Mouse (Mus musculus) limb, embryonic 11.5 days (tissue): ENCODE results near the gene Klhl2. TPM values are rescaled to one million over a fixed set of nuclear protein-coding genes. Genes with fewer than 3 reads are reported as not detected.

Source experiments
- ATAC-seq: fragments of 200-750 bp; cut with Nextera tagmentation; 2 replicates; pipeline ENCODE4 v1.8.0; 2017; ENCODE audit warnings: low read depth; ENCODE audit not compliant: insufficient number of reproducible peaks, low FRiP score, low TSS enrichment
- DNase-seq: peaks from one replicate; pipeline ENCODE4 v3.0.0-alpha.2; 2015; ENCODE audit warnings: low spot score
- H3K27ac ChIP-seq: fragments of 300-500 bp; sonication (generic); replicated peaks from 2 replicates; pipeline ENCODE4 v1.5.1; 2014; ENCODE audit warnings: low read depth, mild to moderate bottlenecking, low read length
- H3K27me3 ChIP-seq: fragments of 300-500 bp; sonication (generic); 2 replicates; pipeline ENCODE4 v1.6.1; 2014; ENCODE audit warnings: mild to moderate bottlenecking, low read length, mixed read lengths; ENCODE audit not compliant: control insufficient read depth, insufficient read depth
- H3K36me3 ChIP-seq: fragments of 300-500 bp; sonication (generic); 2 replicates; pipeline ENCODE4 v1.6.1; 2014; ENCODE audit warnings: mild to moderate bottlenecking, low read length, moderate library complexity, mixed read lengths; ENCODE audit not compliant: control insufficient read depth, insufficient read depth
- H3K4me1 ChIP-seq: fragments of 300-500 bp; sonication (generic); 2 replicates; pipeline ENCODE4 v1.6.1; 2014; ENCODE audit warnings: low read length, mixed read lengths; ENCODE audit not compliant: control insufficient read depth, insufficient read depth
- H3K4me2 ChIP-seq: fragments of 300-500 bp; sonication (generic); 2 replicates; pipeline ENCODE4 v1.6.1; 2014; ENCODE audit warnings: low read depth, mild to moderate bottlenecking, moderate library complexity; ENCODE audit not compliant: severe bottlenecking
- H3K4me3 ChIP-seq: fragments of 300-500 bp; sonication (generic); 2 replicates; pipeline ENCODE4 v1.5.1; 2014; ENCODE audit warnings: low read depth, low read length
- H3K9ac ChIP-seq: fragments of 300-500 bp; sonication (generic); 2 replicates; pipeline ENCODE4 v1.6.1; 2014; ENCODE audit warnings: mild to moderate bottlenecking, low read length
- H3K9me3 ChIP-seq: fragments of 300-500 bp; sonication (generic); 2 replicates; pipeline ENCODE4 v1.6.1; 2016; ENCODE audit warnings: low read length; ENCODE audit not compliant: control insufficient read depth
- WGBS: fragments of 180-500 bp; shearing (Covaris S2); extraction: QIAGEN DNeasy Blood & Tissue Kit; methylation state at CpG from one replicate; pipeline ENCODE4 v1.1.7; 2014; 5-methylcytosine and 5-hydroxymethylcytosine counted together
- polyA plus RNA-seq: library from polyadenylated mRNA; unstranded; fragments of >200 nt; fragmentation: Nextera tagmentation; extraction: Ambion mirVana; gene quantifications from 2 replicates; pipeline ENCODE4 v1.2.1, GENCODE M21; 2014

Klhl2 gene
- polyA plus RNA-seq, 1 experiment from 2014 or later: 12.0 TPM

DNA sequence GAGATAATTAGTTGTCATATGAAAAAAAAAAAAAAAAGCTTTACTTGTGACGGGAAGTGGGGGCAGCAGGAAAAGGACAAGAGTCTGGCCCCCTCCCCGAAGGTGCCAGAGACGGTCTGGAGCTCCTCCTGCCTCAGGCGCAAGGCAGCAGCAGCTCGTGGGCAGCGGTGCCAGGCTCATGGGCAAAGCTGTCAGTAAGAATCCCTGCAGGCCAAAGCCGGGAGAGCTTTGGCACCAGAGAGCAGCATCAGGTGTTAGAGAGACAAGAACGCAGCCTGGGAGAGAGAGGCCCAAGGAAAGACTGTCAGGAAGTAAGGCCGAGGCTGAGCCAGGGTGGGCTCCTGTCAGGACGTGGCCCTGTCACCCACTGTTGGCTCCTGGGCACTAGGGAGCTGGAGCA is 22.5 kb downstream of the Klhl2 start:
- H3K36me3 ChIP-seq: no peaks in the 10 kb centered on the region
- H3K9ac ChIP-seq: no peak overlapping the region
- H3K4me3 ChIP-seq: no peak overlapping the region
- H3K4me2 ChIP-seq: no peak overlapping the region
- H3K9me3 ChIP-seq: no peaks in the 10 kb centered on the region
- no peak overlapping the region for H3K27ac ChIP-seq
- no peaks in the 10 kb centered on the region for H3K27me3 ChIP-seq
- peaks cover 5% of the 10 kb centered on the region for H3K4me1 ChIP-seq
- DNase-seq: no peak
- ATAC-seq: no peak
- WGBS: 90% methylated on average over 10 of the region's 10 CpGs

DNA sequence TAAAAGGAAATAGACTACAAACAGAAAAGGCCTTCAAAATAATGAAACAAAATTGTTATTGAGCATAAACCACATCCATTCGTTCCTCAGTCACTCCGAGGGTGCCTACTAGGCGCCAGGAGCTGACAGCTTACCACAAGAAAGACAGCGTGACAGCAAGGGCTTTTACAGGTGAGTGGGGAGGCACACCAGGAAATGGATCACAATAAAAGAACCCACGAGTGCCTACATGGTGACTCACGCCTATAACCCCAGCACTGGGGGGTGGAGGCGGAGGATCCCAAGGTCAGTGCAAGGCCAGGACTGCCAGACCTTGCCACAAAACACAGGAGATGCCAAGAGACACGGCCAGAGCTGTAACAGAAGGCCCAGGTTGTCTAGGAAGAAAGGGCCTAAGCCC is 23.4 kb downstream of the Klhl2 start:
- Histone ChIP-seq H3K9me3 (no peaks in the 10 kb centered on the region), H3K27me3 (no peaks in the 10 kb centered on the region), H3K4me3 (no peak overlapping the region), H3K9ac (no peak overlapping the region), H3K4me2 (no peak overlapping the region), H3K36me3 (no peaks in the 10 kb centered on the region), H3K4me1 (no peaks in the 10 kb centered on the region), H3K27ac (no peak overlapping the region)
- ATAC-seq (no peak), DNase-seq (no peak)
- 70% methylated on average over 8 of the region's 8 CpGs for WGBS

DNA sequence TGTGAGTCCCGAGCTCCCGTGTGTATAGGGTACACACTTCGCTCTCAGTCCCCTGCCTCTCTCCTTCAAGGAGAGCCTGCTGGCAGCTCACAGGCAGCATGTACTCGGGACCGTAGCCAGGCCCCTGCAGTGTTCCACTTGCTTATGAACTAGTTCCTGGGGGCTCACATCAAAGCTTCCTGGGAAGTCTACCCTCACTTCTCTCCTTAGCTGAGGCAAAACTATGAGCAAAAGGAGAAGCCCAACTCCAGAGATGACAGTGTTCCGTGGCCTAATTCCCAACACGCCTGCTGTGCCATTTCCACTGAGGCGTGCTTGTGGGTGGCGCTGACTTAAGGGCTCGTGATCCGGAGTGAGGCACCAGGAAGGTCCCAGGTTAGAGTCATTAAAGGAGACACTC is 25.9 kb downstream of the Klhl2 start:
- no peak overlapping the region for H3K4me2 ChIP-seq
- no peak for DNase-seq
- H3K36me3 ChIP-seq: no peaks in the 10 kb centered on the region
- no peaks in the 10 kb centered on the region for H3K9me3 ChIP-seq
- ATAC-seq: no peak
- H3K27ac ChIP-seq: no peak overlapping the region
- 93% methylated on average over 11 of the region's 11 CpGs for WGBS
- no peak overlapping the region for H3K9ac ChIP-seq
- no peak overlapping the region for H3K4me3 ChIP-seq
- no peaks in the 10 kb centered on the region for H3K27me3 ChIP-seq
- no peaks in the 10 kb centered on the region for H3K4me1 ChIP-seq

DNA sequence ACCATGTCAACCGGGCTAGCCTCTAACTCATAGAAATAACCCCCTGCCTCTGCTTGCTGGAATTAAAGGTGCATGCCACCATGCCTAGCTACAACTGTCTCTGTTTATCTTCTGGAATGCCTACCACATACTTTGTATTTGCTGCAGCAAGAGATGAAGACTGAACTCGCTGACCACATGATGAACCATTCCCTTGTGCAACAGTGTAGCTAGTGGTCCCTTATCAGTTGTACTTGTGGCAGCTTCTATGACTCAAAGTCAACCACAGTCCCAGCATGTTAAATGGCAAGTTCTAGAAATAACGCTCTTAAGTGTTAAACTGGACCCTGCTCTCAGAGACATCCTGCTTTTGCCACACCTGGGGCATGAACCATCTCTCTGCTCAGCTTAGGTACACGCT is 28.9 kb downstream of the Klhl2 start:
- 92% methylated on average over 4 of the region's 4 CpGs for WGBS

GRCm38 (mm10) chr8:64811790-64812189 is 38.0 kb downstream of the Klhl2 start:
- Histone ChIP-seq H3K27ac (no peak overlapping the region), H3K4me1 (no peaks in the 10 kb centered on the region), H3K9ac (no peak overlapping the region), H3K27me3 (no peaks in the 10 kb centered on the region), H3K9me3 (no peaks in the 10 kb centered on the region), H3K4me2 (no peak overlapping the region), H3K36me3 (no peaks in the 10 kb centered on the region), H3K4me3 (no peak overlapping the region)
- 95% methylated on average over 9 of the region's 9 CpGs for WGBS
- DNase-seq: no peak
- no peak for ATAC-seq

More for the DNA sequence above, 28.9 kb downstream of the Klhl2 start:
- H3K9me3 ChIP-seq: no peaks in the 10 kb centered on the region
- H3K27me3 ChIP-seq: no peaks in the 10 kb centered on the region
- no peaks in the 10 kb centered on the region for H3K4me1 ChIP-seq
- ATAC-seq: no peak
- no peak overlapping the region for H3K4me2 ChIP-seq
- DNase-seq: no peak
- H3K9ac ChIP-seq: no peak overlapping the region
- no peak overlapping the region for H3K27ac ChIP-seq
- no peak overlapping the region for H3K4me3 ChIP-seq
- no peaks in the 10 kb centered on the region for H3K36me3 ChIP-seq

DNA sequence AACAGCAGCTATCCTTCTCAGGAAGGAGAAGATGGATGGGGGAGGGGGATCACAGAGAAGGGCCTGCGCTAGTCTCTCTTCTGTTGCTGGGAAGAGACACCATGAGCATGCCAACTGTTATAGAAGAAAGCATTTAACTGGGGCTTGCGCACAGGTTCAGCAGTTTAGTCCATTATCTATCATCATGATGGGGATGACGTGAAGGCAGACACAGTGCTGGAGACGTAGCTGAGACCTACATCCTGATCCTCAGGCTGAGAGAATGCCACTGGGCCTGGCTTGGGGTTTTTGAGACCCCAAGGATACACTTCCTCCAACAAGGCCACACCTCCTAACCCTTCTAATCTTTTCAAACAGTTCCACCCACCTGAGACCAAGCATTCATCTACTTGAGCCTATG is 38.7 kb downstream of the Klhl2 start:
- H3K9me3 ChIP-seq: no peaks in the 10 kb centered on the region
- no peak overlapping the region for H3K9ac ChIP-seq
- no peak overlapping the region for H3K27ac ChIP-seq
- H3K4me2 ChIP-seq: no peak overlapping the region
- DNase-seq (no peak), ATAC-seq (no peak)
- H3K4me3 ChIP-seq: no peak overlapping the region
- WGBS: 91% methylated on average over 4 of the region's 4 CpGs
- H3K27me3 ChIP-seq: no peaks in the 10 kb centered on the region
- no peaks in the 10 kb centered on the region for H3K36me3 ChIP-seq
- no peaks in the 10 kb centered on the region for H3K4me1 ChIP-seq

DNA sequence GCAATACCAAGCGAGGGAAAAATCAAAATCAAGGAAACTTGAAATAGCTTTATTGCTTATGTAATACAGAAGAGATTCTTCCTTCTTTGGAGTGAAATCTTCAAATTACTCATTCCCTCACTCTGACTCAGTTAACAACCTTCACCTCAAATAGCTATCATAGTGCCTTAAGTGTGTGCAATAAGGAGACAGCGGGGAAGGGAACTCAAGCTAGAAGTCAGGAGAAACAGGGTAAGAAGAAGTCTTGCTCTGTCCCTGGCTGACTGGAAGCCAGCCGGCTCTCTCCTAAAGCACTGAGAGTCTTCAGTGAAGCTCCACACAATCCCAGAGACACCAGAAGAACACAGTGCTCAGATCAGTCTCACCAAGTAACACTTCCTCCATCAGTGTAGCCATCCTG is 43.3 kb downstream of the Klhl2 start:
- H3K9me3 ChIP-seq: no peaks in the 10 kb centered on the region
- 85% methylated on average over 3 of the region's 3 CpGs for WGBS
- H3K27me3 ChIP-seq: no peaks in the 10 kb centered on the region
- no peak overlapping the region for H3K9ac ChIP-seq
- no peak overlapping the region for H3K27ac ChIP-seq
- H3K4me2 ChIP-seq: no peak overlapping the region
- DNase-seq (no peak), ATAC-seq (no peak)
- no peaks in the 10 kb centered on the region for H3K36me3 ChIP-seq
- H3K4me1 ChIP-seq: no peaks in the 10 kb centered on the region
- no peak overlapping the region for H3K4me3 ChIP-seq

- Histone ChIP-seq H3K36me3 (no peaks in the 10 kb centered on the region), H3K9ac (no peak overlapping the region), H3K27ac (no peak overlapping the region), H3K9me3 (no peaks in the 10 kb centered on the region), H3K4me3 (no peak overlapping the region), H3K4me1 (no peaks in the 10 kb centered on the region), H3K4me2 (no peak overlapping the region), H3K27me3 (no peaks in the 10 kb centered on the region)
- WGBS: 92% methylated on average over 4 of the region's 4 CpGs
- no peak for ATAC-seq
- no peak for DNase-seq
These were observed 44.8 kb downstream of the Klhl2 start for GRCm38 (mm10) chr8:64804971-64805370.

GRCm38 (mm10) chr8:64799306-64799705 is 50.5 kb downstream of the Klhl2 start:
- no peaks in the 10 kb centered on the region for H3K27me3 ChIP-seq
- WGBS: 89% methylated on average over 8 of the region's 8 CpGs
- no peak for DNase-seq
- H3K4me3 ChIP-seq: no peak overlapping the region
- no peaks in the 10 kb centered on the region for H3K4me1 ChIP-seq
- H3K9me3 ChIP-seq: no peaks in the 10 kb centered on the region
- H3K36me3 ChIP-seq: no peaks in the 10 kb centered on the region
- no peak overlapping the region for H3K27ac ChIP-seq
- H3K9ac ChIP-seq: no peak overlapping the region
- no peak overlapping the region for H3K4me2 ChIP-seq
- ATAC-seq: no peak
